Mouse (Mus musculus): ENCODE measurements around the gene Fxyd4. TPM values are rescaled to one million over a fixed set of nuclear protein-coding genes. Genes with fewer than 3 reads are reported as not detected.
A peak's percentile ranks its signal among the peaks of the same experiment; 100 is the strongest.

Gene Fxyd4
- total and polyA plus RNA-seq, 3 experiments = 0.22 TPM; not detected in 2

- peak in 1 of 2 experiments; percentile 37; a peak in 1 of 4 replicates for TF ChIP-seq POLR2A (IDR thresholded peaks at IDR 0.05; ENCODE audit: control insufficient read depth in 1 of 2, insufficient read depth in 1 of 2, low read depth in 1 of 2, low read length in 2 of 2, poor library complexity in 1 of 2)
- no peak for TF ChIP-seq EP300 (IDR thresholded peaks at IDR 0.05; ENCODE audit: low read depth in 1 of 2, low read length in 2 of 2)
- TF ChIP-seq GATA1 (IDR thresholded peaks at IDR 0.05; ENCODE audit: low read depth, low read length) = no peak
- no peak for TF ChIP-seq SIN3A (IDR thresholded peaks at IDR 0.05; ENCODE audit: low read length)
- TF ChIP-seq MYC (IDR thresholded peaks at IDR 0.05; ENCODE audit: low read depth, low read length) = no peak
- TF ChIP-seq MYB (IDR thresholded peaks at IDR 0.05; ENCODE audit: low read depth, low read length) = no peak
- no peak for TF ChIP-seq RCOR1 (IDR thresholded peaks at IDR 0.05; ENCODE audit: low read depth, low read length)
- no peak for TF ChIP-seq USF2 (IDR thresholded peaks at IDR 0.05; ENCODE audit: borderline replicate concordance in 1 of 2, insufficient read depth in 1 of 2, low read depth in 1 of 2, low read length in 2 of 2)
Observed at GRCm38 (mm10) chr6:117902556-117902955, 34.9 kb downstream of the Fxyd4 start (continued).

DNA sequence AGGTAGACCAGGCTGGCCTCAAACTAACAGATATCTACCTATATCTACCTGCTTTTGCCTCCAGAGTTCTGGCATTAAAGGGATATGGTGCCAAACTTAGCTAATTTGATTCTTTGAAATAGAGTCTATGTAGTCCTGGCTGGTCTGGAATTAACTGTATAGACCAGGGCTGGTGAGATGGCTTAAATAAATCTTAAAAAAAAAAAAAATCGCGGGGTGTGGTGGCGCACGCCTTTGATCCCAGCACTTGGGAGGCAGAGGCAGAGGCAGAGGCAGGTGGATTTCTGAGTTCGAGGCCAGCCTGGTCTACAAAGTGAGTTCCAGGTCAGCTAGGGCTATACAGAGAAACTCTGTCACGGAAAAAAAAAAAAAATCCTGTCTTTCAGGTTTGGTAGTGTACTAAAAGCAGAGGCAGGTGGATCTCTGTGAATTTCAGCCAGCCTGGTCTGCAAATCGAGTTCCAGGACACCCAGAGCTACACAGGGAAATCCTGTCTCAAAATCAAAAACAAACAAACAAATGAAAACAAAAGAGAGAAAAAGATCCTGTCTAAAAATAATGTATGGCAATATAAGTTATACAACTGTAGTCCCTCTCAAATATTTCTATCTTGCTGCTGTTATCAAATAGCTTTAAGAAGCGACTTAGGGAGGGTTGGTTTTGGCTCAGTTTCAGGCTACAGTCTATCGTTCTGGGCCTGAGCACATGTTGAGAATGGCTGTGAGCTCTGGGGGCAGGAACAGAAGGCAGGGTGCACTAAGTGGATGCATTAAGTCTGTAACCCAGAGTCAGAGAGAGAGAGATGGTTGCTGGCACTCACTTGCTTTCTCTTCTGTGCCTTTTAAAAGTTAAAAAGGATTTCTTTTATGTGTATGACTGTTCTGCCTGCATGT is 35.7 kb downstream of the Fxyd4 start:
- H3K9me3 ChIP-seq (replicated peaks; ENCODE audit: insufficient read depth, low read length) = no peaks in the 10 kb centered on the region
- H3K4me3 ChIP-seq (ENCODE audit: control insufficient read depth in 1 of 2, insufficient read depth in 1 of 2, low read depth in 2 of 2, low read length in 2 of 2) = peak overlapping the region; percentile 53 to 68
- peaks cover 42% of the 10 kb centered on the region for H3K79me2 ChIP-seq (ENCODE audit: control insufficient read depth, insufficient read depth, low read length, poor library complexity)
- peak; percentile 95 for DNase-seq (ENCODE audit: low read depth, low spot score)
- peak overlapping the region; percentile 70 for H3K9ac ChIP-seq (ENCODE audit: control insufficient read depth, low read depth, low read length, poor library complexity, severe bottlenecking)
- peaks cover 0 to 36% of the 10 kb centered on the region in 2 experiments; a peak in 2 of 4 replicates for H3K36me3 ChIP-seq (ENCODE audit: control insufficient read depth in 1 of 2, insufficient read depth in 2 of 2, low read length in 2 of 2)
- peaks cover 9 to 28% of the 10 kb centered on the region in 2 experiments for H3K4me1 ChIP-seq (ENCODE audit: control insufficient read depth in 1 of 2, insufficient read depth in 2 of 2, low read length in 2 of 2)
- H3K27ac ChIP-seq (ENCODE audit: control insufficient read depth, low read depth, low read length) = peak overlapping the region; percentile 99
- H3K27me3 ChIP-seq (ENCODE audit: control insufficient read depth in 1 of 2, insufficient read depth in 2 of 2, low read length in 2 of 2) = no peaks in the 10 kb centered on the region
- TF ChIP-seq TBP (IDR thresholded peaks at IDR 0.05; ENCODE audit: low read depth, low read length) = peak; percentile 73
- peak; percentile 32 to 61; a peak in 1 of 4 replicates for TF ChIP-seq EP300 (IDR thresholded peaks at IDR 0.05; ENCODE audit: low read depth in 1 of 2, low read length in 2 of 2)
- TF ChIP-seq HCFC1 (IDR thresholded peaks at IDR 0.05; ENCODE audit: low read depth, low read length) = no peak; the same call in 1 of the 2 replicates
- no peak for TF ChIP-seq GABPA (IDR thresholded peaks at IDR 0.05; ENCODE audit: low read depth, low read length)
- TF ChIP-seq POLR2A (IDR thresholded peaks at IDR 0.05; ENCODE audit: control insufficient read depth in 1 of 2, insufficient read depth in 1 of 2, low read depth in 1 of 2, low read length in 2 of 2, poor library complexity in 1 of 2) = peak in 1 of 2 experiments; percentile 66; a peak in 2 of 4 replicates
- peak; percentile 93 for TF ChIP-seq MAX (IDR thresholded peaks at IDR 0.05; ENCODE audit: low read length)
- peak; percentile 68 for TF ChIP-seq SIN3A (IDR thresholded peaks at IDR 0.05; ENCODE audit: low read length)
- TF ChIP-seq POLR2AphosphoS5 (IDR thresholded peaks at IDR 0.05; ENCODE audit: borderline replicate concordance, low read depth, low read length) = no peak
- TF ChIP-seq USF2 (IDR thresholded peaks at IDR 0.05; ENCODE audit: borderline replicate concordance in 1 of 2, insufficient read depth in 1 of 2, low read depth in 1 of 2, low read length in 2 of 2) = no peak
- no peak for TF ChIP-seq MYB (IDR thresholded peaks at IDR 0.05; ENCODE audit: low read depth, low read length)
- TF ChIP-seq SMC3 (IDR thresholded peaks at IDR 0.05; ENCODE audit: low read depth, low read length) = no peak
- peak; percentile 28; the same call in 1 of the 2 replicates for TF ChIP-seq NELFE (IDR thresholded peaks at IDR 0.05; ENCODE audit: low read depth, low read length)
- TF ChIP-seq GATA1 (IDR thresholded peaks at IDR 0.05; ENCODE audit: low read depth, low read length) = peak; percentile 76
- TF ChIP-seq ZMIZ1 (IDR thresholded peaks at IDR 0.05; ENCODE audit: low read depth, low read length) = no peak
- peak; percentile 34; the same call in 1 of the 2 replicates for TF ChIP-seq KAT2A (conservative IDR thresholded peaks at IDR 0.05; ENCODE audit: low read depth, low read length)
- TF ChIP-seq USF1 (IDR thresholded peaks at IDR 0.05; ENCODE audit: low read depth, low read length) = no peak
- TF ChIP-seq MAZ (IDR thresholded peaks at IDR 0.05; ENCODE audit: low read depth, low read length) = peak; percentile 82; the same call in 1 of the 2 replicates
- TF ChIP-seq TCF12 (IDR thresholded peaks at IDR 0.05; ENCODE audit: low read depth, low read length) = no peak; the same call in 1 of the 2 replicates
- TF ChIP-seq ELF1 (IDR thresholded peaks at IDR 0.05; ENCODE audit: low read depth, low read length) = no peak
- TF ChIP-seq JUND (IDR thresholded peaks at IDR 0.05; ENCODE audit: low read depth, low read length) = no peak
- no peak for TF ChIP-seq RAD21 (IDR thresholded peaks at IDR 0.05; ENCODE audit: low read depth, low read length)
- no peak for TF ChIP-seq UBTF (IDR thresholded peaks at IDR 0.05; ENCODE audit: borderline replicate concordance, insufficient read depth, low read depth, low read length)
- TF ChIP-seq BHLHE40 (IDR thresholded peaks at IDR 0.05; ENCODE audit: borderline replicate concordance, low read depth, low read length) = no peak; the same call in 1 of the 2 replicates
- TF ChIP-seq NRF1 (IDR thresholded peaks at IDR 0.05; ENCODE audit: insufficient read depth, low read depth, low read length, poor library complexity, severe bottlenecking) = no peak
- no peak for TF ChIP-seq CTCF (IDR thresholded peaks at IDR 0.05 in 2 of 3, conservative IDR thresholded peaks at IDR 0.05 in 1 of 3; ENCODE audit: control insufficient read depth in 1 of 3, insufficient read depth in 1 of 3, low read depth in 2 of 3, low read length in 3 of 3, poor library complexity in 1 of 3, severe bottlenecking in 1 of 3)
- no peak for TF ChIP-seq ZC3H11A (IDR thresholded peaks at IDR 0.05; ENCODE audit: low read depth, low read length)
- peak; percentile 76 for TF ChIP-seq ETS1 (IDR thresholded peaks at IDR 0.05; ENCODE audit: low read depth, low read length)
- TF ChIP-seq CHD1 (IDR thresholded peaks at IDR 0.05; ENCODE audit: low read depth, low read length) = 0 out of 2 replicates have a peak, but pooled peaks have one; percentile 6
- TF ChIP-seq CHD2 (IDR thresholded peaks at IDR 0.05; ENCODE audit: low read length) = no peak; the same call in 1 of the 2 replicates
